Mouse (Mus musculus) thymus, adult 2 months (tissue): ENCODE data around the gene Hax1.

Experiments used
- CTCF ChIP-seq: fragments of 200-500 bp; IDR thresholded peaks from 2 replicates; pipeline ENCODE4 v1.5.1; 2012; ENCODE audit warnings: mild to moderate bottlenecking, control low read depth, low read length, moderate library complexity, borderline replicate concordance; ENCODE audit not compliant: control insufficient read depth, poor library complexity, insufficient read depth; ENCODE audit errors: extremely low read depth
- POLR2A ChIP-seq: fragments of 200-500 bp; IDR thresholded peaks from 2 replicates; pipeline ENCODE4 v1.6.1; 2012; ENCODE audit warnings: mild to moderate bottlenecking, low read length, control low read depth, moderate library complexity; ENCODE audit not compliant: control insufficient read depth, poor library complexity, insufficient read depth; ENCODE audit errors: extremely low read depth

GRCm38 (mm10) chr3:90010291-90010690 is 11.7 kb upstream of the Hax1 start:
- TF ChIP-seq CTCF (no peak), POLR2A (no peak)
